Mouse (Mus musculus) lung, postnatal 14 days (tissue): ENCODE data around the gene Slc2a12.
A peak's percentile ranks its signal among the peaks of the same experiment; 100 is the strongest.

Experiments
- DNase-seq: peaks from one replicate; pipeline ENCODE4 v3.0.0; 2021

Gene Slc2a12

DNA sequence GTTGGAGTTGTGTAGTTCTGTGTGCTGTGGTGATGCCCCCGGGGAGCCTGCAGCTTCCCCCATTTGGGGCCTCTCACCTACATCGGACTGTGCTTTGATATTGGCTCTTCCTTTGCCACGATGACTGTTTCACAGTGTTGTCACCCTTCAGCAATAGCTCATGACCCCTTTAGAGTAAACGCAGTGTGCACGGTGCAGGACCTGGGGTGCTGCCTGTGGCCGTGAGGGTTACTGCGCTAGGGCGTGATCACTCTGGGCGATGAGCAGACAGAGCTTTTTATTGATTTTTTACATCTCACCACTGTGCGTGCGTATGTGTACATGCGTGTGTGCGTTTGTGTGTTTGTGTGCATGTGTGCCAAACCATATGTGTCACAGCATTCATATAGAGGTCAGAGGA lies 23.7 kb downstream of the Slc2a12 start:
- DNase-seq = no peak

DNA sequence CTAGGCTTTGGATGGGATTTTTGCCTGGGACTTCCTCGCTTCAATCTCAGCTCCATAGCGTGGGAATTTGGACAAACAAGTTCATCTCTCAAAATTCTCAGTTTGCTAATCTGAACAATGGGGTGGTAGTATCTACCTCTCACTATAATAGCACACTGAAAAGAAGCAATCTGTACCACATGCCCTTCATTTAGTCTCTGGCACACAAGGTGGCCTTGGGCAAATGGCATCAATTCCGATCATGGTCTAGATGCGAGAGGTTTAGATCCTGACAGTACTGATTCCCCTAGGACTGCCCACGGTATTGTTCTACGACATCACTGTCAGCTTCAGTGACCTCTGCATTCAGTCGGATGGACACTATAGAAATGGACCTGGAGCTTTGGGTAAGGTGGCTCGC lies 29.4 kb downstream of the Slc2a12 start:
- no peak for DNase-seq

DNA sequence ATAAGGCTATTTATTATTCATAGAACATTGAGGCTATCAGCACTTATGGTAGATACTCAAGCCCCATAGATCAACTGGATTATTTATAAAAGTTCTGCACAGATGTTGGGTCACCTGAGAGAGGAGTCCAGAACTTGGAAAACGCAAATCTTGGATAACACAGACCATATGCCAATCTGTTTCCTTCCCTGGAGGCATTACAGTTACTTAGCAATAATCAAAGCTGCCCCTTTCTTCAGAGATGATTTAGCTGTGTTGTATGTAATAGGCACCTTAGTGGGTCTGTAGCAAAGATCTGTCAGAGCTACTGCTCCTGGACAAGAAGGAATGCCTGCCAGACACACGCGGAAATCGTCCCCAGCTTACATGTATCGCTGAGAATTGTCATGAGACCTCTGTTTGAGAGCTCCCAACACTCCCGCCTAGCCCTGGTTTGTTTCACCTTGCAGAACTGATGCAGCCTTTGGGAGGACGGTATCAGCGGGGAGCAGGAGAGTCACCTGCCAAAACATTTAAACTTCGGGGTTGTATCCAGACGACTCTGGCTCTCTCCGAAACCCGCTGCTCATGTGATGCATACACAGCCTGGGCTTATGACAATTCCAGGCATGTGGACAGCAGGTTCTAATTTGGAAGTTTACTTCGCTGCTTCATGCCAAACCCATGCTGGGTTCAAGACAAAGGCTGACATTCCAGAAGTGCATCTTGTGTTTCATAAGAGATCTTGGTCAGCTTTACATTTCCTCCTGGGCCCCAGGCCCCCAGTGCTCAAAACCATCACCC lies 31.2 kb downstream of the Slc2a12 start:
- no peak for DNase-seq

DNA sequence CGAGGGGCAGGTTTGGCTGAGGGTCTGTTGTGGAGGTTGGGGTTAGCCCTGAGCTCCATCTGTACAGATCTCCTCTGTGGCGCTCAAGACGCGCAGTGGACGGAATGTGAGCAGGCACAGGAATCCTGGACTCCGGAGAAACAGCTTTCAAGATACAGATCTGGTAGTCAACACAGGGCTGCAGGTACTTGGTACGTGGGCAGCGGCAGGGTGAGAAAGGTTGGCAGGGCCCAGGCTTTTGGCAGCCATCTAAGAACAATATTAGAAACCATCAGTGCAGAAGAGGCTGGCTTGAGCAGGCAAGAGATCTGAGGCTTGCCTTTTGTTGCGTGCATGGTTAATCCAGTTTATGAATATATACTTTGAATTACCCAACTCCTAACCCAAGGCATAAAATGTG lies 51.4 kb downstream of the Slc2a12 start:
- no peak for DNase-seq

DNA sequence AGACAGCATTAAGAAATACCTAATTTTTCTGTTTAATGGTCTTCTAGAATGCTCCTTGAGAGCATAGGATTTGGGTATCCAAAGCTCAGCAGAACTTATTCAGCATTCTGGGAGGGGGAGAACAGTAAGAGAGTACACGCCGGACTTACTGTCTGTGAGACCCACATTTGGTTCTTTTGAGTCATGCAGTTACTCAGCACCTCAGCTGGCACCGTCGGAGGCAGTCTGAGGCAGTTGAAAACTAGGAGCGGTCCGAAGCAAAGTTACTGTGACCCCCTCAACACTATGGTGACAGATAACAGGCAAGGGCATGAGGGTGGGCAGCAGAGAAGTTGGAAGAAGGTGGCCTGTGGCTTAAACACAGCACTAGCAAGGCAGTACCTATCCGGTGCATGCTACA lies 52.1 kb downstream of the Slc2a12 start:
- no peak for DNase-seq

DNA sequence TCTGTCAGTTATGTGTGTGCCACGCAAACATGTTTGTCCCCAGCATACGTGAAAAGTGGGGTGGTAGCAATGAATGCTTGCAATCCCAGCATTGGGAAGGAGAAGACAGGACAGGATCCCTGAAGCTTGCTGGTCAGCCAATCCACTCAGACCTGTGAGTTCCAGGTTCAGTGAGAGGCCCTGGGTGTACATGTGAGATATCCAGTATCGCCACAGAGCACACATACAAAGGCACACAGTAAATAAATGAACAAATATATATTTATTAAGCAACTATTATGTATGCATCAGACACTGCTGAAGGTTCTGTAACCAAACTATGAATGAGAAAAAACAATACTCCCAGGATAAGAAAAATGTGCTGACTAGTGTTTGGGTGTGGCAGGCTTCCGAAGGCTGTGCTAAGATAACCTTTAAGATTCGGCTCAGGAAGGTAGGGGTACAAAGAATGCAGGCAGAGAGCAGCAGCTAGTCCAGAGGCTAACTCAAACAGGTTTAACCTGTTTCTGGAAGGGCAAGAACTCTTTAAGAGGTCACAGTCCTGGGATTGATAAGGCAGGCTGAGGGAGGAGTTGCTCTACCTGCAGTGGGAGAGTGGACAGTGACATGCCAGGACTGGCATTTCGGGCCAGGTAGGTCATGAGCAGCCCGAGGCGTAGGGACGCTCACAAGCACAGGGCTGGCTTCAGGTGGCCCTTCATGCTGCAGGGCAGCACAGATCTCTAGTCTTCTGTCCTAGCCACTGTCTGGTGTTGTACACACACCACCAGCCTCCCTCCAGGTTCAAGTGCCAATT lies 53.5 kb downstream of the Slc2a12 start:
- peak; percentile 11 for DNase-seq

DNA sequence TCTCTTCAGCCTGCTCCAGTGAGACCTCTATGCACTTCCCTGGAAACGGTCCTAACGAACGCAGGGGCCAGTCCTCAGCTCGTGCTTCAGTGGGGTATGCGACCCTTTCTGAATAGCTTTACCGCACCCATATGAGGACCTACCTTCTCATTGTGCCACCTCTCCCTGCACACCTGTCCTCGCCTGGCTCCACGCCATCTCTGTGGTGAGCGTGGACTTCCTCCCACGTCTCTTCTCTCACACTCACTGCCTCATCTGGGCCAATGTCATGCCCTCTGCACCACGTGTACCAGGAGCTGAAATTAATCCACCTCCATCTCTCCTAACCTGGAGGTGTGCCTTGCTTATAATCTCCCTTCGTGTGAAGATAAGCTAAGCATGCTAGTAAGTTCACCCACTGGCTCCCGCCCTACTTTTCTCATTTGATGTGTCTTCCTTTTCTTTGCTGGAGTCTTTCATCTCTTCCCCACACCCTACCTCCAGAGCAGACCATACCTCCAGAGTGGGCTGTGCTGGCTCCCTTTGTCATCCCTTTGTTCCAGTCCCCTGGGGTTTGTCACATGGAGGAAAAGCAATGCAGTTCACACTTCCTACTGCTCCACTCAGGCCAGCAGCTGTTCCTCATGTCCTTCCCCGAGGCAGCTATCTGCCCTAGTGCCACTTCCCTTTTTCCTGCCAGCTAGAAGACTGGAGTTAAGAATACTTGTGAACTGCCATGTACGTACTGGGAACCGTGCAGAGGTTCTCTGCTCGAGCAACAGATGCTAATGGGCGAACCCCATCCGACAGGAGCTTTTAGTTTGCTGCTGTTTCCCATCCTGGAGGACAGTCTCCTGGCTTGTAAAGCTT lies 54.9 kb downstream of the Slc2a12 start:
- DNase-seq = no peak

DNA sequence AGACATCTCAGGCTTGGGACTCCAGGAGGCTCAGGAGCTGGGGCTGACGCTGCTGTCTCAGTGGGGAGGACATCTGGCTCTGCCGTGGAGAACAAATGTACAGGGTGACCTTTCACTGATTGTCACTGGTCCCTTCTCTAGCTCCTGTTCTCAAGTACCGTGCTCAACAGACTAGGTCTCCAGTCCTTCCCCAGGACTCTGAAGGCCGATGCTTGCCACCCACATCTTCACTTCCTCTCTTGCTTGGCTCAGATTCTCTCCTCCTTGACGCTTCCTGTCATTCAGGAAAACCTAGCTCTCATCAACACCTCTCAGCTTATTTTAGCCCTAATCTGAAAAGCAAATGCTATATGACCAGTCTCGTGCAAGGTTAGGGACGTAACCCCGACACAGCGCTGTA lies 56.0 kb downstream of the Slc2a12 start:
- DNase-seq = no peak

DNA sequence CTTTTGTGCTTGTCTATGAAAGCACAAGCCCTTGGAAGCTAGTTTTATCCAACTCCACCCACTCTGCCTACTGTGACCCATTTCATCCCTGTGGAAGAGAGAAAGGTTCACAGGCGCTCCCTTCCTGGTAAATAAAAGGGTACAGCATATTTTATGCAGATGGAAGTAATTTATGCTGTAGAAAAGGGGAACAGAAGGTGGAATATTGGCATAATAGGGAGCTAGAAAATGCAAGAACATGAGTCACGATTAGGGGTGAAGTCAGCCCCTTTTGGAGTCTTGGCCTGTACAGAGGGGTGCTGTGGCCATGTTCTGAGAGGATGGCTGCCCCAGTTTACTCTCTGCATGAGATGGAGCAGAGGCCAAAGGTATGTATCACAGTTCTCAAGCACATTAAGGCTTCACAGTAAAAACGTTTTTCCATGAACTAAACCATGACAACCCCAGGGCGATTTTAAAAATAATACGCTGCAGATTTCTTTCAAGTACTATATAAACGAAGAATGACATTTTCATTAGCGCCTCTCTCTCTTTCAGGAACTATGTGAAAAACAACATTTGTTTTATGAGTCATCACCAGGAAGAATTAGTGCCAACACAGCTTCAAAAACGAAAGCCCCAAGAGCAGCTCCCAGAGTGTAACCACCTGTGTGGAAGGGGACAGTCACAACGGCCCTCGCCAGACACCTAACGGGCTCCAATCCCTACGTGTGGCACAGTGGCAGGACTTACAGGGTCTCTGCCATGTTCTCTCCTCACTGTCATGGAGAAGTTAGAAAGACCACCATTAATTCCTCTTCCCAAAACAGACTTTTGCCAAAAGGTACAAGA lies 56.9 kb downstream of the Slc2a12 start:
- no peak for DNase-seq

DNA sequence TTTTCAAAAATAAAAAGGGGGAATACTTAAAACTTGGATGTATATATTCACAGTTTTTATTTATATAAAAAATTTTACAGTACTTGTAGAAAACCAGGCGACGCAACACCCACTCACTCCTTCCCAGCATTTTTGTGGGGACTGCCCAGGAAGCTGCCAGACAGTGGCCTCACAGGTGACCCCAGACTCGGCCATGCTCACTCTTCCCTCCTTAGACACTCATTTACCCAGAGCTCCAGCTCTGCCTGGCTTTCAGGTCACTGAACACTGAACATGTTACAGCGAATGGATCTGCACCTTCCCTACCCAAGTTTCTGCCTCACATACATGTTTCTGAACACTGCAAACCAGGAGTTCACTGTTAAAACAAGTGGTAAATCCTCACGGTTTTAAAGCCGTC lies 59.0 kb downstream of the Slc2a12 start:
- DNase-seq = no peak

DNA sequence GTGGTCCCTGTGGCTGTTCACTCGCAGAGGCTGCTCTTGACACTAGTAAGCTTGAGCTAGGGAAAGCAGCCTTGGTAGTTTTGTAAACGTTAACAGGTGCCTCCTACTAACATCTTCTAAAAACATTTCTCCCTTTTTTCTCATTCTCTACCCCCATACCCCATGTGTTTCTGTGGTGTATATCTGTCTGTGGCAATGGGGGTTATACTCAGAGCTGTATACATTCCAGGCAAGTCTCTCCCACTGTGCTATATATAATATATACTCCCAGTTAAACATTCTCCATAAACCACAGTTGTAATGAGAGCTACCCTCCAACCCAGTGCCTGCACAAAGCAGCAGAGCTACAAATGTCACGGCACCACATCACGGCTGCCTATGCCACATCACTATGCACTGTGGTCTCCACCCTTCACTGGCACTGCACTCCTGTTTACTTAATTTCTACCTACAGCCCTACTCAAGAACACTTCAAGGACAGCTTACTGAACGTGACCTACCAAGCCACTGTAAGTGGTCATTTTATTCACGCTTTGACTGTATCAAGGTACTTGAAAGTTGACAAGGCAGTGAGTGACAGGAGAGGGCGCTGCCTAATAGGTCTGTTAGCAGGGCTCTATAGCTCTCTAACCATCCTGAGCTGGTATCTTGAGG lies 63.5 kb downstream of the Slc2a12 start:
- no peak for DNase-seq

DNA sequence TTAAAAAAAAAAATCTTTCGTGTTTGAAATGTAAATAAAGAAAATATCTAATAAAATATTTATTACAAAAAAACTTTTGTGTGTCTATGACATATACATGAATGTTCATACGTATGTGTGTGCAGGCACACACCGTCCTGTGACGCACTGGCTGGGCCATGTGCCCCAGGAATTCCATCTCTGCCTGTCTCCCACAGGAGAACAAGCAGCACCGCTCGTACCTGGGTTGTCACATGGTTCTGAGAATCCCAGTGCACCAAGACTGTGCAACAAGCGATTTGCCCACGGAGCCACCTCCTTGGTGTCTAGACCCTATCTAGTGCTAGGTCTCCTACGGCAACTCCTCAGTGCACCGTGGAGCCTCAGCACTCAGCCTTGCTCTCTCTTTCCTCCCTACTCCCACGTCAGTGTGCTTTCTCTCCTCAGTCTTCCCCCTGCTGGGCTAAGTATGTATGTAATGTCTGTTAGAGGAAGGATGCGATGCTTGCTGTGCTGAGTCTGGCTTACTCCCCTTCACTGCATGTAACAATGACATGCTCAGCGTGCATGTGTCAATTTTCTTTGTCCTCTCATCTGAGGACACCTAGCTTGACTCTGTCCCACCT lies 65.5 kb downstream of the Slc2a12 start:
- no peak for DNase-seq

DNA sequence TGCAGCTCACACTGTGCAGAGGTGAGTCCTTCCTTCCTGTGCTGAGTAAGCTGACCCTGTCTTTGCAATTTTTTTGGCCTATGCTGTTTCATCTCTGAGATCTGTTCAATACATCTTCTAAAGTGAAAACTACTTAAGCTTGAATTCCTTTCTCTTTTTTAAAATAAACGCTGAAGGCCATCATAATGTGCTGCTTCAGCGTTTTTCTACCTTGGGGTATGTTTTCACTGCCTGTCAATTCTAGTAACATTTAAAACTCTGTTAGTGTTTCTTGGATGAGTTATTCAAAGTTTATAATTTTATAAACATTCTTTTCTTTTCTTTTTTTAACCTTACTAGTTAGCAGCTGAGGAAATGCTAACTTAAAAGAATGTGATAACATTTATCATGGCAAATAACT lies 68.1 kb downstream of the Slc2a12 start:
- no peak for DNase-seq

DNA sequence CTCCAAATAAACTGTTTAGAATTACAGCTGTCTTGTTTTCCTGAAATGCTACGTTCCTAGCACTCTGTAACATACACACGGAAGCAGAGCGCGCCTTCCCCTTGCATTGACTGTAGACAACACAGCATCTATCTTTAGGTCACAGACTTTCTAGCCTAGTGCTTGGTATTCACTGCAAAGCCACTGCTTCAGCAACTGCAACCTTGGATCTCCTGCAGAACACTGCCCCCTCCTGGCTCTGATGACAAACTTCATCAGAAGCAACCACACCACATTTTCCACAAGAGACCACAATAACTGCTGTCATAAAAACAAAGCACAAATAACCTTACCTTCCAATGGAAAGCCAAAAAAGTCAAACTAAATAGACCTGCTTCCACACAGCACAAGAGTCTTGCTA lies 69.7 kb downstream of the Slc2a12 start:
- DNase-seq = peak; percentile 74

DNA sequence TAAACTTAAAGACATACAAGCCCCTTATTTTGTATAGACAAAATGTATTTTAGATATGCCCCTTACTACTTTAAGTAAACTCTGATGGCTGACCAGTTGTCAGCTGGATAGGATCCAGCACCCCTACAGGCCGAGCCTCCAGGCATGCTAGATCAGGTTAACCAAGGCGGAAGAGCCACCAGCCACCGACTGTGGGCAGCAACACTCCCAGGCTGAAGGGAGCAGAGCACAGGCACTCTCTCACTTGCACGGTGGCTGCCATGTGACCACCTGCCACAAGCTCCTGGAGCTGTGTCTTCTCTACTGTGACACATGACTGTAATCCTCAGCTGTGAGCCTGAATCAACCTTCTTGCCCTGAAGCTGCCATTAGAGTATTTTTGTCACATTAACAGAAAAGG lies 73.7 kb downstream of the Slc2a12 start:
- no peak for DNase-seq

DNA sequence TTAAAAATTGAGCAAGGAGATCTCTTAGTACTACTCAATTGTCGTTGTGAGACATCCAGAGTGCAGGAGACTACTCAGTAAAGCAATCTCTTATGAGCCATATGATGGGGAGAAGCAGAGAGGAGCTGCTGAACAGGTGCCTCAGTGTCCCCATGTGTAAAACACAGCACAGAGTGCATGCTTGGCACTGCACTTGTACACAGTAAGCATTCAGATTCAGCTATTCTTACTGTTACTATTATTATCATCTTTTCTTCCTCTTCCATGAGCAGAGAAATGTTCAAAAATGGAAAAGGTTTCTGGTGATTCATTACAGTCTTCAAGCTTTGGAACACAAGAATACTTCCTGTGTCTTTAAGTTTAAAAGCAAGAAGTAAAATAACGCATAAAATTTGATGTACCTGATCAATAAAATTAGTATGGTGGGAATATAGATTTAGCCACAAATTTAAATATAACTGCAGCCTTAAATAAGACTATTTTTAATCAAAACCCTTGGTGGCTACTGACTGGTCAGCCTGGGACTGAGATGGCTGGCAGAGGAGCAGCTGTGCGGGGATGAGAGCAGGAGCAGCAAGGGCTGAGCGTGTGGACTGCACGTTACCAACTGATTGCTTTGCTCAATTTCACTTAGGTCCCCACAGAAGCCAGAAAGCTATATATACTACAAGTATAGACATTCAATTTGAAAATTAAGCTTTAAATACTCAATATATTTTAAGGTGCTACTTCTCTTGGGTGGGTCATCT lies 76.1 kb downstream of the Slc2a12 start:
- DNase-seq = no peak

DNA sequence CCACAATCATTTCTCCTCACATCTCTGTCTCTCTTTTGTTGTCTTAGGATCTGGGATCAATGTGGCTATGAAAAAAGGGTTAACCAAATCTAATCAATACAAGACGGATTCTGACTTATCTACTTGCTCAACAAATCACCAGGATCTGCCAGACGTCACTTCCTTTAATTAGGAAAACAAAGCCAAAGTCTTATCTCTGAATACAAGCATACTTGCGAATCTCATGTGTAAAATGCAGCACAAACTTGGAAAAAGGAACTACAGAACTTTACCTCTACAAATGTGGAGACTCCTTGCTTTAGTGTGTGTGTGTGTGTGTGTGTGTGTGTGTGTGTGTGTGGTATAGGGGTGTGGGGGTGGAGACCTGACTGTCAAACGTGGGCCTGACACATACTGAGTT lies 80.4 kb downstream of the Slc2a12 start:
- no peak for DNase-seq

DNA sequence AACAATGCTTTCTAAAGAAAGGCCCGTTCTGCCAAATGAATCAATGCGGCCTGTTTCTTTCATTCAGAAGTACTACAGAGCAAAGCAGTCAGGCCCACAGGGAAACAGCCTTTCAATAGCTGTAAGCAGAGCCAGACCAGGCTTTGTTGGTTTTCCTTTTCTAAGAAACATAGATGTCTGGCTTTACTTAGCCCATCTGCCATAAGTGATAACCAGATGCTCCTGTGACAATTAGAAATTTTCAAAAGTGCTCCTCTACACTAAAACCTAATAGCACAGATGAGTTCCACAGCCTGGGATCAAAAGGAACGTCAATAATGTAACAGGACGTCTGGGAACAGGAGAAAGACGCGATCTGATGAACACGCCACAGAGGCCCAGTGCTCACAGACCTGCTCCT lies 81.5 kb downstream of the Slc2a12 start:
- no peak for DNase-seq

DNA sequence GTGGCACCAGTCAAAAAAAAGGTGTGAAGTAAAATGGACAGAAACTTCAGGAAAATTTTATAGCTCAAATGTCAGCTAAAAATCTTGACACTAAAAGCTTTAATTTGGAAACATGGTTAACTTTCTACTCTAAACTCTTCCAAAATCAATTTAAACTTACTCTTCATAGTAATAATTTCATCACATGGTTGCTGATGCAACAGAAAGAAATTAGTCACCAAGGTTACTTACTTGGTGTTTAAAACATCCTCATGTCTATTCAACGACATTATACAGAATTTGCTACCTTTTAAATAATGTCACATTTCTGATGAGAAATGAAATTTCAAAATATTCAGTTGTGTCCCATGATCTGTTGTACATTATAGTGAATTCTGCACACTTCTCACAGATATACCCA lies 83.4 kb downstream of the Slc2a12 start:
- DNase-seq = no peak

DNA sequence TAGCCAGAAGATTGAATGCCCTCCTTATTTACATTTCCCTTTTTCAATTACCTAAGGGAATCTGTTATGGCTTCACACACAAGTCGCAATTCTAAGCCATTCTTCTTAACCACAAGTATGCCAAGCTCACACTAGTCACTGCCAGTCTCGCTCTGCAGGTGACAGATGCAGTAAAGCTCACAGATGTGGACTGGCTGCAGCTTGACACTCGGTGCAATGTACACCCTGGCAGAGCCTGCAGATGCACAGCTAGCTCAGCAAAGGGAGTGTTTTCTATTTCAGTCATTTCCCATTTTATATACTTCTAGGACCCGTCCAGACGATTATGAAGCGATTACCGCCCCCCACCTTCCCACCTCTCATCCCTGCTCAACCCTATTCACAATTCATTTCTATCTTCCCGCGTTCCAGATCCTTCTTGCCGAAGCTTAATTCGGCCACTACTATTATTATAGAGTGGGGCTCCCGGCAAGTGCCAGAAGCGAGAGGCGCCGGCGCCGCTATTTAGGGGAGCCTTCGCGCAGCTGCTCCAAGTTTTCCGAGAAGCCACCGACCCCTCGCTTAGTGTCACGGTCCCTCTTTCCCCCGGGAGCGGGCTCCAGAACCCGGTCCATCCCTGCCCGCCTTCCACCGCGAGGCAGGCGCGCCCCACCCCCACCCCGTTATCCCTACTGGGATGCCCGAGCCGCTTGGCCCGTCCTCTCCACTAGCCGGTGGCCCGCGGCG lies 85.6 kb downstream of the Slc2a12 start:
- DNase-seq = no peak
